Mouse (Mus musculus) liver, postnatal 0 days (tissue): Measurements from ENCODE around the gene Gpbar1.

Source experiments
- CTCF ChIP-seq: sonication (generic); IDR thresholded peaks from 2 replicates; pipeline ENCODE4 v1.5.1; 2016; ENCODE audit warnings: antibody characterized with exemption, low read depth
- EP300 ChIP-seq: IDR thresholded peaks from 2 replicates; pipeline ENCODE4 v1.6.1; 2016; ENCODE audit warnings: antibody characterized with exemption, low read depth, mild to moderate bottlenecking

DNA sequence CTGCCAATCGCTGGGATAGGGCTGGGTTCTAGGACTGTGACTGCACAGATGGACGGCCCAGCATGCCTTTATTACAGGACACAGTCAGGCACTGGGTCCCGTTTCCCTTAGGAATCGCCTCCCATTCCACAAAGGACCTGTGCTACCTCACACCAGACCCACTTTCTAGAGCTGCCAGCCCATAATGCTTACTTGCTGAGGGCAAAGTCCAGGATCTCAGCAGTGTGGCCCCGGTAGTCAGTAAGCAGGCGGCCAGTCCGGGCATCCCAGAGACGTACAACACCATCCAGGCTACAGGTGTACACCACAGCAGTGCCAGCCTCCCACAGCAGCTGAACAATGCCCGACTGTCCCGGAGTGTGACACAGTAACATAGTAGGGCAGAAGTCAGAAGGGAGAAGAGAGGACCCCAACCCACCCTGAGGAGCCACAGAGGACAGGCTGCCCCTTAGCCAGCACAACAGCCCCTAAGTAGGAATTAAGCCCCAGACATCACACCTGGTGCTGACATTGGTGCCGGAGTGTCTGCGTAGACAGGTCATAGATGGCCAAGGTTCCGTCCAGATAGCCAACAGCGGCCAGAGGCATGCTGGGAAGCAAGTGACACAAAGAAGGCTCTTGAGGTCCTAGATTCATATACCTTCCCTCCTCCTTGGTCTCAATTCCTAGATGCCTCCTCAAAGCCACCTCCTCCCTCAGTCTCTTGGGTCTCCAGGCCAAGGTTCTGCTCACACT, 2.4 kb downstream of the Gpbar1 start:
- TF ChIP-seq EP300 (no peak), CTCF (no peak)
